Mouse (Mus musculus) G1E (cell line): ENCODE data around the gene Fam104a.

ENCODE experiments used
- CTCF ChIP-seq: IDR thresholded peaks from 2 replicates; pipeline ENCODE4 v1.5.1; 2012; ENCODE audit warnings: low read depth, low read length, inconsistent platforms, mixed read lengths
- GATA1 ChIP-seq: IDR thresholded peaks from 2 replicates; pipeline ENCODE4 v1.6.1; 2012; ENCODE audit warnings: borderline replicate concordance, low read length, inconsistent platforms, mixed read lengths
- TAL1 ChIP-seq: conservative IDR thresholded peaks from 2 replicates; pipeline ENCODE4 v1.6.1; 2012; ENCODE audit warnings: low read depth, low read length, inconsistent platforms, mixed read lengths

DNA sequence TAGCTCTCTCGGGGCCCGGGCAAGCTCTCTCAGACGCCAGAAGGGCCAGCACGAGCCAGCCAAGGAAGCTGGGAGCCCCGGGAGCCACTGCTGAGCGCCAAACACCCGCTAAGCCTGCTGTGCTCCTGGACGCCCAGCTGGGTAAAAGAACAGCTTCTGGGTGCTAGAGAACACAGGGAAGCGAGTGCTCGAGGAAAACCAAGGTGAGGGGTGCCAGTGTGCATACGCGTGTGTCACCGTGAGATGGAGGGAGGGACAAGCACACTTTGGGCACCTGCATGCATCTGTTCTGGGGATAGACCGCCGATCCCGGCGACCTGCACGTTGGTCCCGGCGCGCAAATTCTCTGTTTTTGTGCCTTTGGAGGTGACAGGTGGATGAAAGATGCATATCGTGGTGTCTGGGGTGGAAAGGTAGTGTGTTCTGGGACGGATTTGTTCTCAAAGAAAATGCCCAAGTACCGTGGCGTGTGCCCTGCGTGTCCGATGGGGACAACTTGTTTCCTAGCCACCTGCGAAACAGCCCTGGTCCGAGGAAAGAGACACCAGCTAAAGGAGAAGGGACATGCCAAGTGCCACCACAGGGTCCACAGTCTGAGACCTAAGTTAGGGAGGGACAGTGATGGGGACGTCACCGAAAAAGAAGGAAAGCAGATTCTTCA lies 64.4 kb downstream of the Fam104a start:
- TF ChIP-seq GATA1 (no peak), CTCF (no peak), TAL1 (no peak)
